Mouse (Mus musculus) liver, postnatal 0 days (tissue): ENCODE results near the gene Kalrn.
A peak's percentile ranks its signal among the peaks of the same experiment; 100 is the strongest.

ENCODE experiments used
- CTCF ChIP-seq: sonication (generic); IDR thresholded peaks from 2 replicates; pipeline ENCODE4 v1.5.1; 2016; ENCODE audit warnings: antibody characterized with exemption, low read depth
- EP300 ChIP-seq: IDR thresholded peaks from 2 replicates; pipeline ENCODE4 v1.6.1; 2016; ENCODE audit warnings: antibody characterized with exemption, low read depth, mild to moderate bottlenecking

GRCm38 (mm10) chr16:34050090-34050489, 523.2 kb downstream of the Kalrn start:
- no peak for TF ChIP-seq CTCF
- peak; percentile 83 for TF ChIP-seq EP300
